Mouse (Mus musculus) c-Kit-positive CD71-positive TER-119-positive erythroid progenitor cells, embryonic 14.5 days (primary cell): ENCODE data around the gene Sdk2.

Experiments used
- DNase-seq: peaks from one replicate; pipeline ENCODE4 v3.0.0-alpha.2; 2013; ENCODE audit warnings: low spot score

Gene Sdk2

DNA sequence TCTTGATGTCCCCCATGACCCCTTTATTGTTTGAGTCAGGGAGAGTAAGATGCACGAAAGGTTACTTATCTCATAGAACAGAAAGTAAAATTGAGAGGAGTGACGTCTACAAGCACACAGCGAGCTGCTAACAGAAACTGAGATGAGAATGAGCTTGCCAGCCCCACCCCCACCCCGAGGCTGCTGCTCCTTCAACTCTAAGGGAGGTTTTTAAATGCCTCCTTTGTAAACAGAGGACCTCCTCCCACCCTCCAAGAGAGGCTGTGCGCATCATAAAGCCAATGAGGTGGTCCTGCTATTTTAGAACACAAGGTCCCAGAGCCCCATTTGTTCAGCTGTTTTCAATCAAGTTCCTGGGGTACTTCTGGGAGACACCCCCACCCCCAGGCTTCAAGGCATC is 303.4 kb downstream of the Sdk2 start:
- no peak for DNase-seq

DNA sequence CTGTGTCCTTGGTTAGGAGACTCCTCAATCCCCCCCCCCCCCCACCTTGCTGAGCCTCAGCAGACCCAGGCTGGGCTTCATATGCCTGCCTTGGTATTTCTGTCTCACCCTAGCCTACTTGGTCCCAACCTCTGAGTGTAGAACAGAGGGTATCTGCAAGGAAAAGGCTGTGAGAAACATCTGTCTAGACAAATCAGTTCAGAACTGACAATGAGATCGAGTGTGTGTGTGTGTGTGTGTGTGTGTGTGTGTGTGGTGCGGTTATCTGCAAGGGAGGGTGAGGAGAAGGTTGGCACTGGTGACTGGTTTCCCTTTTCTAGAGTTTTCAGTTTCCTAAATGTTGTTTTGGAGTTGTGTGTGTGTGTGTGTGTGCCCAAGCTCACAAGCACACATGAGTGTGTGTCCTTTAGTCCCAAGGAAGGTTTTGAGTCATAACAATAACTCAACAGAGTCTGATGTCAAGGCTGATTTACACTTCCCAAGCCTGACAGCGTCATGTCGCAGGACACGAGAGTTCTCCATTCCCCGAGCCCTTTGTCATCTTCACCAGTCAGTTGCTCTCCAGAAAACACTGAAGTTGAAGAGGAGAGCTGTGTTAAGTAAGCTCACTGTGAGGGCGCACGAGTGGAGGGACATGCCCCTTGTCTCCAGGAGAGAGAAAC is 304.6 kb downstream of the Sdk2 start:
- DNase-seq = no peak

DNA sequence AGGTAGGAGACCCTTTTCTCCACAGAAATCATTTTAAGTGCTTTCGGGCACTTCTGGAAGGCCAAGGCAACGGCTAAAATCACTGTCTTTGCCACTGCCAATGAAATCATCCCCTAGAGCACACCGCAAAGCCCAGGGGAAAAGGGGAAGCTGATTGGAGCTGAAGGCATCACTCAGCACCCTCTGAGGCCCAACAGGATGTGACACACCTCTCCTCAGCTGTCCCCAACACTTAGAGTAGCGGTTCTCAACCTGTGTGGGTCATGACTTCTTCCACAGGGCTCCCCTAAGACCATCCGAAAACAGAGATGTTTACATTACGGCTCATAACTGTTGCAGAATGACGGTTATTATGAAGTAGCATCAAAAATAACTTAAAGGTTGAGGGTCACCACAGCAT is 305.2 kb downstream of the Sdk2 start:
- no peak for DNase-seq

DNA sequence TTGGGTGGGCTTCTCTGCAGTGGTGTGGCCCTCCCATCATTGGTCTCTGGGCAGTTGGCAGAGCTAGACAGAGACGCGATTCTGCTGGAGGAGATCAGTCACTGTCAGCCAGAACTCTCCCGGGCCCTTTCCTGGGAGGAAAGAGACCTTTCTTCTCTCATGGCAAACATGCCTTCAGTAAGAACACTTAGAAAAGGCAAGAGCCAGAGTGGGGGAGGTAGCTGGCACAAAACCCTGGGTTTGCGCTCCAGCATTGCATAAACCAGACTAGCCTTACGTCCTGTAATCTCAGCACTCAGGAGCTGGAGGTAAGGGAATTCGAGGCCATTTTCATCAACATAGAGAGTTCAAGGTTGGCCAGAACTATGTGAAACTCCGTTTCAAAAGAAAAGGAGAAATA is 306.4 kb downstream of the Sdk2 start:
- DNase-seq = no peak

DNA sequence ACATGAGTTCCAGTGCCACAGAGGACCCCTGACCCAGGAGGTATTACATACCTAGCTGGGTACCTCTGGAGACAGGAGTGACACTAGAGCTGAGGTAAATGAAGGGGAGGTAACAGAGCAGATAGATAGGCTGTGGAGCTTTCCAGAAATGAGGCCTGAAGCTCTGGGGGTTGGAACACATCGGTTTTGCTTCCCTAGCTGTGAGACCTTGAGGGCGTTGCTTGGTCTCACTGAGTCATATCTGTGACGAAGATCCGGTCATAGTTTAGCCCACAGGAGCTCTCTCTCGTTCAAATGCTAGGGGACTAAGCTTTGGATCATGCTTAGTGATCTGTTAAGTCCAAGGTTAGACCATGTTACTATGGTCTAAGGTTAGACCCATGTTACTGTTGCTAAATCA is 308.0 kb downstream of the Sdk2 start:
- DNase-seq = no peak

DNA sequence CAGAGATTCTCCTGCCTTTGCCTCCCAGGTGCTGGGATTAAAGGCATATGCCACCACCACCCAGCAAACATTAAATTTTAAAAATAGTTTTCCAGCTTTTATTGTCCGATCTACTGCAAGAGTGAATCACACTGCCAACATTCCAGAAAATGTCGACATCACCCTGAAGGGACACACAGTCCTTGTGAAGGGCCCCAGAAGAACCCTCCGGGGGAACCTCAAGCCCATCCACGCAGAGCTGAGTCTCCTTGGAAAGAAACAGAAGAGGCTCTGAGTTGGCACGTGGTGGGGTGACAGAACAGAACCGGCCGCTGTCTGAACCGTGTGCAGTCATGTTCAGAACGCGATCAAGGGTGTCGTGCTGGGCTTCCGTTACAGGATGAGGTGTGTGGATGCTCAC is 310.3 kb downstream of the Sdk2 start:
- DNase-seq = no peak

DNA sequence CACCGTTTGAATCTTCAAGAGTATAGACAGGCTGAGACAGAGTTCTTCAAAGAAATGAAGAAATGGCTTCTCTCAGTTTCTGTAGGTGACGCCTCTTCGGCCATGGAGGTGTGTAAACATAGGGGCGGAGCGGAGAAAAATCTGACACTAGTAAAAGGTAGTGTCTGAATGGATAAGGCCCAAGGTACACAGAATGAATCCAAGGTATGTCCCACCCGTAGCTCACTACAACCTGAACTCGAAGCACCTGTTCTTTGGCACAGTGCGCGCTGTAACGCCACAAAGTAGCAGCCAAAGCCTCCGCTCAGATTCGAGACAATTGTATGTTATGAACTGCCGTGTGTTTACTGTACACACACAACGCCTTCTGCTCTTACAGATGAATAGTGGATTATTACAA is 311.0 kb downstream of the Sdk2 start:
- no peak for DNase-seq

DNA sequence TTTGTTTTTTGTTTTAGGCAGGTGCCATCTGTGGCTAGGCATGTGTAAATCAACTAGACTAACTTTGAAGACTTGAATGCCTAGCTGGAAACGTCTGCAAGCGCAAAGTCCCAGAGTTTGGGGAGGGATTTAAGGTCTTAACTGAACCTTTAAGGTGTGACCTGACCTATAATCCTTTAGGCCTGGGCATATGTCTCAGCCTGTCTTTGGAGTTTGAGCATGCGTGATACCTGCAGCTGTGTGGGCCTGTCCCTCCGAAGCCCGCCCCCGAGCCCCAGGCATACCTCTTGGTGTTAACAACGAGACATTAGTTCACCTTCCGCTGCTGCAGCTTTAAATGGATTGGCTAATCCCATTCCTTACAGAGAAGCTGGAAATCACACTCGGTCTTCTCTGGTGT is 312.0 kb downstream of the Sdk2 start:
- no peak for DNase-seq

DNA sequence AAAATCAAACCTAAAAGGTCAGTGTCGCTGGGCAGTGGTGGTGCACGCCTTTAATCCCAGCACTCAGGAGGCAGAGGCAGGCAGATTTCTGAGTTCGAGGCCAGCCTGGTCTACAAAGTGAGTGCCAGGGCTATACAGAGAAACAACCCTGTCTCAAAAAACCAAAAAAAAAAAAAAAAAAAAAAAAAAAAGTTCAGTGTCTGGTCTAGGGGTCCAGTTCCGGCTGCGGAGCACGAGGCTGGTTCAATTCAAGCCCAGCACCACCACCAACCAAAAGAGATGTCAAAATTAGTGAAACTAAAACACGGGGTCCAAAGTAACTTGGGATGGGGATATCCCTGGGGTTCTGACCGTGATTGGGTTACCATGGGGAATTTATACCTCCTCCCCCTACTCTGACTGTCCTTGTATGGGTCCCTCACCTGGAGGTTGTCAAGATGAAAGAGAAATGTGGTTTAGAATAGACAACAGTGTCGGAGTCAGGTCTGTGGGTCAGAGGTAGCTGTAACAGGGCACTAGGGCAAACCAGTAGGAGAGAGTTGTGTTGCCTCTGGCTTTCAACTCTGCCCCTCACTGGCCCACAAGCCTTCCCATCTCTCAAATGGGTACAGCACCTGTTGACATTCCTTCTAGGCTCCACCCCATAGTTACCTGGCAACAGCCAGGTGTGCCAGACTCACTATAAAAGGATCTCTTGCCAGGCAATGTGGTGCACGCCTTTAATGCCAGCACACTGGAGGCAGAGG is 314.0 kb downstream of the Sdk2 start:
- no peak for DNase-seq

DNA sequence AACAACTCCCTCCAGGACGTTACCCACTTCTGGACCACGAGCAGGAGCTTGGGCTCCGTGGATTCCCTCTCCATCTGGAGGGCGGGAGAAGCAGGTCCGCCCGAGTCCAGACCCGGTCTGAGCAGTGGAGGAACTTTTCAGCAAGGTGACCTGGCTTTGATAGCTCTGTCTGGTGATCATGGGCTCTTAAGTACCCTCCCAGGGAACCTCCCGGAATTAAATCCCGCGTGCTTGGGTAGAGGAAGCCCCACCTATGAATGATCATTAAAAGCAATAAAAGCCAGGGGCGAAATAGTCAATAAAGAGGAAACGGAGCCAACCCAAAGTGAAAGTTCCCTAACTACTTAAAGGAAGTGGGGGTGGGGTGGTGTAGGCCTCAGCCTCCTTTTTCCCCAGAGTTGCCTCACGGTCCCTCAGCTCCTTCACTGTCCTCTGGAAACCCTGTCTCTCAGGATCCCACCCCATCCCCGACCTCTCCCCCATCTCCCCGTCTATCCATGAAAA is 314.6 kb downstream of the Sdk2 start:
- no peak for DNase-seq

DNA sequence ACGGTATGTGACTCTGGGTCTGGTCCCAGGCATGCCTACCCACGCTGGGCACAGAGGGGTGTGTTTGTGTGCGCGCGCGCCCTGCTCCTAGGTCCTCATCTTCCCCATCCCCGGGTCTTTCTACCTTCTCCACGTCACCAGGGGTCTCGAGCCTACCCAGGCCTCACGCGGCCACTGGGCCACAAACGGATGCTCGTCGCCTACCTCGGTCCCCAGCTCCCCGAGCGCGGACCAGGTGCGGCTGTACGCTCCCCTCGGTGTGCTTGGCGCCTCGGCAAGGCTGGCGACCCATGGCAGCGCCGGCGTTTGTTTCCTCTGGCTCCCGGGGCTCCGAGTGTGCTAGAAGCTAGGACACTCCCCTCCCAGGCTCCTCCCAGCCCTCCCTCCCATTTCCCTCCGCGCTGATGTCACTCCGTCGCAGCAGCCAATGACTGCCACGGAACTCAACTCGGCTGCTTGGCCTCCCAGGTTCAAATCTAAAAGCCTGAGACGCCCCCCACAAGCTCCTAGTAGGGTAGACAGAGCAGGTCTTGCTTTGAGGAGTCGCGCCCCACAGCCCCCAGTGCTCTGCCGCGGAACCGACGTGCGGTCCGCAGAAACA is 315.3 kb downstream of the Sdk2 start, which contains the start of gene Cdc42ep4:
Gene Cdc42ep4, minus strand, starts transcription at position 398 of the 601 bp plus-strand sequence.
- peak; percentile 91 for DNase-seq

DNA sequence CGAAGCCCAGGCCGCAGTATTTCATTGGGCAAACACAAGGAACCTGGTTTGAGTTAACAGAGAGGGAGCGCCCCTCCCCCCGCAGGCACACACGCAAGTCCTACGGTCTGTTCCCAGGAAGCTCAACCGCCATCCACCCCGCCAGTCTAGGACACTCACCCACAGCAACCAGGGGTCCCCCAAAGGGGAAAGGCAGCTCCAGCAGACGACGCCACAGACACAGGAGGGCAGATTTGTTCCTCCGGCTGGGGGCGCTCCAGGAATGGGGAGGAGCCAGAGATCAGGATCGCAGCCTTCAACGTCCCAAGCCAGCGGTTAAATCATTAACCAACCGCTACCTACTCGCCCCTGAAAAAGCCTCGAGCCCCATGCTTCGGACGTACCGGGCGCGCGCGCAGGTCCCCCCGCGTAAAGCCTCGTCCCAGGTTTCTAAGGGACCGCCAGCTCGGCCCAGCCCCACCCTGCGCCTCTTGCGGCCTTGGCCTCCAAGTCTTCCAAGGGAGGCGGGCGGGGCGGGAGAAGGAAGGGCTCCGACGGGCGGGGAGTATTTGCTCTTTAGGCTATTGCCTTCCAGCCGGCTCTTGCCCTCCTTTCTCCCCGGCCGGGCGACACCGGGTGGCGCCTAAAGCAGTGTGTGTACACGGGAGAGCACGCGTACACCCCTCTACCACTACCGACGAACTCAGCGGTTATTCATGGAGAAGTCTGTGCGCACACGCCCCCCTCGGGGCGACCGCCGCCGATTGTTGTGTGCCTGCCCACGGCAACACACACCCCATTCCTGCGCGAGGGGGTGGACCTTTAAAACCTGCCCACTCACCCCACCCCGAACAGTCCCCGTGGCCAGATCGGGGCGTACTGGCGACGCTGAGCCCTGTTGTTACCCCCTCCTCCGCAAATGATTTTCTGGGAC is 316.0 kb downstream of the Sdk2 start:
- DNase-seq = peak; percentile 71

DNA sequence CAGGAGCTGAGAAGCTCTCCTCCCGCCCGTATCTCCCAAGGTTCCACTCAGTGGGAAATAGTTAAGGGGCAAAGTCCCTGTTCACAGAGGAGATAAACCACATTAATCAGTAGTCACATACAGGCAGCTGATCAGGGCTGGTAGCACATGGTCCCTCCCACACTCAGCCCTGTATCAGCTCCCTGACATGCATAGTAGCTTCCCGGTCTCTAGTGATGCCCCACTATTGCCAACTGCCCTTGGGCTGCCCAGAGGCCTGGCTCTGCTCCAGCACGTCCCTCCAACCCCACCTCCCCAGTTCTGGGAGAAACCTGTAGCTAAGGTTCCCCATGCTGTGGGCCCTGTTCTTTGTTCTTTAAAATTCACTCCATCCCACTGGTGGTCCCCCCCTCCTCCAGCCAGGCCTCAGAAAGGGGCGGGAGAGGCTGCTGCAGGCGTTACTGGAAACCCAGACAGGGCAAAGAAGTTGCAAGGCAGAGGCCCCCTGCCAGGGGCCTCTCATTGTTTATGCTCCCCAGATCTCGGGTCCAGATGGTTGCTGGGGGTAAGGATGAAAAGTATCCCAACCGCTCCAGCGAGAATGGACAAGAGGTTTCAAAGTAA is 317.0 kb downstream of the Sdk2 start:
- peak; percentile 76 for DNase-seq

DNA sequence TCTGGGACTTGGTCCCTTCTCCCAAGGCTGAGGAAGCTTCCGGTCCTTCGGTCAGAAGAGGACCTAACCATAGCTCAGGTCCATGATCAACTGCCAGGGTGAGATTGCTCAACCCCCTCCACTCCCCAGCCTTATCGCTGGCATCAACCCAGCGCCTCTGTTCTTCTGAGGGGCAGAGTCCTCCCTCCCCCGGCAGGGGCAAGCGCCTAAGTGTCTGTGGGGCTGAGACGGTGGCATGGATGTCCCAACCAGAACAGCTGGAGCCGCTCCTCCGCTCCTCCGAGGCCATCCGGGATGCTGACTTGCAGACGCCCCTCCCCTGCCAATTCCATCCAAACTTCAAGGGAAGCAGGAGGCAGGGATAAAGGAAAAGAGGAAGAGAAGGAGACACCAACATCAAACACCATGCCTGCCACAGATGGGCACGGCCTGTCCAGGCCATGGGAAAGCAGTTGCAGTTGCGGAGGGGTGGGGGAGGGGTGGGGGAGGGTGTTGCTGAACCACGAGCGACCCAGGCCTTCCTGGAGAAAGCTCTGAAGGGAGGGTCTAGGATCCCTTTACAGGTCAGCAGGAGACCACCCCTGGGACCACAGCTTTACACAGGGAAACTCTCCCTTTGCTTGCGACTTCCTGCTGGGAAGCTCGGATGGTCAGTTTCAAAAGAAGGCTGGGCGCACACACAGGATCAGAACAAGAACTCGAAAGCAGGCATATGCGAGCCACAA is 317.9 kb downstream of the Sdk2 start:
- peak; percentile 41 for DNase-seq

DNA sequence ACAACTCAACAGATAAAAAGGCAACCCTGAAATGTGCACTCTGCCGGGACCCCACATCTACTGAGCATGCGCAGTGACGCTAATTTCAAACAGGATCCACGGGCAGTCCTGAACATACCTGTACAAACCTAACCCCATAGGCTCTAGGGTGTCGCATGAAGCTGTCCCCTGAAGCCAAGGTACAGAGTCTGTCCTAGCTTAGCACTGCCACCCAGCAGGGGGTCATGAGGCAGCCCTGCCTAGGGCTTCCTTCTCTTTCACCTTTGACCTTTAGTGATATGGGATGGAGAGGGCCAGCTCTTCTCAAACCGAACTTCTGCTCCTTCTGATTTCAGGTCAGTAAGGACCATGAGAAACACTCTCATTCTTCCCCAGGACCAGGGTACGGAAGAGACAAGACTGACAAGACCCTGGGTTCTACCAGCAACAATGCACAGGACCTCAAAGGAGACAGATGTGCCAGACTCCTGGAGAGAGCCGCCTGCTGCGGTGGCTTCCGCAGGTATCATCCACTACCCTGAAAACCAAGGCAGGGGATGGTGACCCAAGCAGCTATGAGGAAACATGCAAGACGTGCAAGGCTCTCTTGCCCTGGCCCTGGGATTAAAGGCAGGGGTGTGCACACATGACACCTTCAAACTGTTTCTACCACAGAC is 319.0 kb downstream of the Sdk2 start:
- no peak for DNase-seq

DNA sequence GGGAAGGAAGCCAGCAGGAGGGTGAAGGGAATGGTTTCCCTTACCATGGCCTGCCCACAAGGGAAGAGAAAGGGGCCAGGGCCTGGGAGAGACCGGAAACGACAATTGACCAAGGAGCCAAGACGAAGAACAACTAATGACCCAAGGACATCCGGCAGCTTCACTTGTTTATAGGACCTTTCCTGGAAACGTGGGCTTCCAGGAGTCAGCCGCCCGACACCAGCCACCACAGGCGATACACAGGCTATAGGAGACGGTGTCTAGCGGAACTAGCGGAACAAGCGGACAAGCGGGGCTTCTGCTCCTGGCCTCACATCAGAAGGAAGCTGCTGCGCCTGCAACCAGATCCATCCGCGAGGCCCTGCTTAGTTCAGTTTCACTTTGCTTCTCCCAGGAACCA is 319.8 kb downstream of the Sdk2 start:
- DNase-seq = no peak

DNA sequence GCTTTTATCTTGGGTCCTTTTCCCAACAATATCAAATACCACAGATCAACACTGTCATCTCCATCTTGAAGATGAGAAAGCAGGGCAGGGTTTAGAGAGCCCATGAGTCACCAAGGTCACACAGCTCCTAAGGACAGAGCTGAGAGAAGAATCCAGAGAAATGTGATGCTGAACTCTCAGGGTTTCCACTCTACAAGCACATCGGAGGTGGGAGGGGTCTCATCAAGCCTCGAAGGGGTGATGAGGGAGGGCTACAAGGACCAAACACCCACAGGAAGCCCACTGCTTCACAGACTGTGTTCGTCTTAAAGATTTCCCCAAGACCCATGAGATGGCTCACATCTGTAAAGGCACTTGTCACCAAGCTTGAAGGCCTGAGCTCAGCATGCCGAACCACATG is 320.9 kb downstream of the Sdk2 start:
- no peak for DNase-seq

DNA sequence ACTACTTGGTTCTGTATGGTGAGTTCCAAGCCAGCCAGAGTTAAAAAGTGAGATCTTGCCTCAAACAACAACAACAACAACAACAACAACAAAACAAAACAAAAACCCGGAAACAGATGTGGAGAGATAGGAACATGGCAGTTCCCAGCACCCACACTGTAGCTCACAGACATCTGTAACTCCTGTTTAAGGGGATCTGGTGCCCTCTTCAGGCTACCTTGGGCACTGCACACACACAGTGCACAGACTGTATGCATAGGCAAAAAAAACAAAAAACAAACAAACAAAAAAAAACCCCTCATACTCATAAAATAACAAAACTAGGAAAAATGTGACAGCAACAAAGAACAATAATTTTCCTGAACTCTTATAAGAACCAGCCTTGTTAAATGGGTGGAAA is 323.8 kb downstream of the Sdk2 start:
- no peak for DNase-seq

DNA sequence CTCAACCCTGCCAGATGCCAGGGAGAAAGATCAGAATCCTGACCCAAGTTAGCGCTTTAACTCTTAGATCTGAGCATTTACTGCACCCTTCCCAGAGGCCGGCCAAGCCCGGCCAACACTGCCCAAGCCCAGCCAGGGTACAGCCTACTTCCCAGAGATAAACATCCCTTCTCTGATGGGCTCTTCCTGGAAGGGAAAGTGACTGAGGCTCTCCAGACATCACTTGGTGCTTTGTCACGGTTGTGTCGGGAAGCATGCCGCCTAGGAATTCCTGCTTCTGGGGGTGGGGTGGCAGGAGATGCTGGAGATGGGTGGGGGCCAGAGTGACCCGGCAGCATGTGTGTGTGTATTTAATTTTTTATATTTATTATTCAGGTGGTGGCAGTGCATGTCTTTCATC is 326.7 kb downstream of the Sdk2 start:
- DNase-seq = no peak

DNA sequence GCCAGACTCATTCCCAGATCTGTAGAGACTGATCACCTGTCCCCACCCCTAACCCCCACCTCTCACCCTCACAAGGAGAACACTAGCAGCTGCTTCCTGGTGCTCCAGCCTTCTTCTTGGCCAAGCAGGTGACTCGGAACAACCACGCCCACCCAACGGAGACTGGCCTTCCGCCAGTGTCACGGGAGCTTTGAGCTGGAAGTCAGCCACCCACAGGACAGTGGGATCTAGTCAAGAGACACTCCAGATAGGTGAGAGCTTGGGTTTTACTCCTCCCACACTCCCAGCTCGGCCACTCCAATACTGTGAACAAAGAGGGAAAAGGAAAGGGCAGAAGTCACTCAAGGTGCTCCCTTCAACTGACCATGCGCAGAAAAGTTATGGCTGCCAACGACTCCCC is 327.6 kb downstream of the Sdk2 start:
- DNase-seq = no peak

DNA sequence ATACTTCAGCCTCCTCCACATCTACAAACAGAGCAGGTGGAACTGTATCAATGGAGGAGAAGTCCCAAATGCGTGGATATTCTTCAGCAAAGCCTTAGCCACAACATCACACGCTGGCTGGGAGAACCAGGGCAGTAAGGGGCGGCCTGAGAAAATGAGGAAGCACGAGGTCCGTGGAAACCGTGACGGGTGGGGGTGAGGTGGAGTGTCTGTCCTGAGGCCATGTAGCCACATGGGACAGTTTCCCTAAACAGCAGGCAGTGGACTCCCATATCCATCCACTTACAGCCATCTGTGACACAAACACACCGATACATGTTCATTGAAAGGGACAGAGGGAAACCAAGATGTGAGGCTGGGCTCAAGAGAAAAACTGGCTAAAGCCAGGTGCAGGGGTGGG is 328.9 kb downstream of the Sdk2 start:
- no peak for DNase-seq
